Mouse (Mus musculus) midbrain, embryonic 14.5 days (tissue): ENCODE data around the gene E2f6. TPM values are rescaled to one million over a fixed set of nuclear protein-coding genes. Genes with fewer than 3 reads are reported as not detected.

Source experiments
- ATAC-seq: fragments of 200-750 bp; cut with Nextera tagmentation; 2 replicates; pipeline ENCODE4 v1.8.0; 2017; ENCODE audit warnings: moderate number of reproducible peaks, moderate library complexity; ENCODE audit not compliant: low FRiP score, low TSS enrichment
- DNase-seq: peaks from one replicate; pipeline ENCODE4 v3.0.0-alpha.2; 2015
- H3K27ac ChIP-seq: fragments of 300-500 bp; sonication (generic); replicated peaks from 2 replicates; pipeline ENCODE4 v1.5.1; 2014; ENCODE audit warnings: mild to moderate bottlenecking, low read depth, low read length, moderate library complexity
- H3K27me3 ChIP-seq: fragments of 300-500 bp; sonication (generic); 2 replicates; pipeline ENCODE4 v1.6.1; 2014; ENCODE audit warnings: low read length, control low read depth, mixed read lengths; ENCODE audit not compliant: control insufficient read depth, insufficient read depth
- H3K36me3 ChIP-seq: fragments of 300-500 bp; sonication (generic); 2 replicates; pipeline ENCODE4 v1.6.1; 2014; ENCODE audit warnings: low read length, control low read depth; ENCODE audit not compliant: control insufficient read depth, insufficient read depth
- H3K4me1 ChIP-seq: fragments of 300-500 bp; sonication (generic); 2 replicates; pipeline ENCODE4 v1.6.1; 2014; ENCODE audit warnings: mild to moderate bottlenecking, antibody characterized with exemption, low read length, control low read depth; ENCODE audit not compliant: control insufficient read depth, insufficient read depth
- H3K4me2 ChIP-seq: fragments of 300-500 bp; sonication (generic); 2 replicates; pipeline ENCODE4 v1.6.1; 2014; ENCODE audit warnings: mild to moderate bottlenecking, low read length, moderate library complexity
- H3K4me3 ChIP-seq: fragments of 300-500 bp; sonication (generic); replicated peaks from 2 replicates; pipeline ENCODE4 v1.5.1; 2014; ENCODE audit warnings: low read depth, low read length
- H3K9ac ChIP-seq: fragments of 300-500 bp; sonication (generic); replicated peaks from 2 replicates; pipeline ENCODE4 v1.6.1; 2014; ENCODE audit warnings: mild to moderate bottlenecking, low read length, moderate library complexity
- H3K9me3 ChIP-seq: fragments of 300-500 bp; sonication (generic); 2 replicates; pipeline ENCODE4 v1.6.1; 2016; ENCODE audit warnings: low read length, control low read depth, mixed read lengths; ENCODE audit not compliant: control insufficient read depth
- WGBS: fragments of 180-500 bp; shearing (Covaris S2); extraction: QIAGEN DNeasy Blood & Tissue Kit; methylation state at CpG from one replicate; pipeline ENCODE4 v1.1.7; 2014; 5-methylcytosine and 5-hydroxymethylcytosine counted together
- polyA plus RNA-seq: library from polyadenylated mRNA; unstranded; fragments of >200 nt; fragmentation: Nextera tagmentation; extraction: Ambion mirVana; gene quantifications from 2 replicates; pipeline ENCODE4 v1.2.1, GENCODE M21; 2014

The E2f6 gene
- polyA plus RNA-seq, 1 experiment from 2014 or later = 36.9 TPM

DNA sequence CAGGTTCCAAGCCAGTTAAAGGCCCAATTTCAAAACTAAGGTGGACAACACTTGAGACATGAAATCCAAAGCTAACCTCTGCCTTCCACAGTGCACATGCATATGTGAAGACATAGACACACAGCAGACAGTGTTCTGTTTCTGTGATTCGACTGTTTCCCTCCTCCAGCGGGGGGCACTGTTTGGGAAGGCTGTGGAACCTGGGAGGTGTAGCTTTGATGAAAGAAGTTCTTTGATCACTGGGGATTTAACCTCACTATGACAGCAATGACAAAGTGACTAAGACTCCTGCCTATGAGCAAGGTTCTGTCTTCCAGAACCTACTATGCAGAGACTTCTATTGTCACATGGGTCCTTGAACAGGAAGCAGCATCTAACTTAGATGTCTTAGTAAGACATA, 19.0 kb downstream of the E2f6 start:
- WGBS = 88% methylated on average over 2 of the region's 2 CpGs
- Histone ChIP-seq H3K4me1 (no peaks in the 10 kb centered on the region), H3K4me2 (no peak overlapping the region), H3K27me3 (no peaks in the 10 kb centered on the region), H3K27ac (no peak overlapping the region), H3K9ac (no peak overlapping the region), H3K36me3 (peaks cover 32% of the 10 kb centered on the region), H3K4me3 (no peak overlapping the region), H3K9me3 (no peaks in the 10 kb centered on the region)
- DNase-seq = no peak
- ATAC-seq = no peak

DNA sequence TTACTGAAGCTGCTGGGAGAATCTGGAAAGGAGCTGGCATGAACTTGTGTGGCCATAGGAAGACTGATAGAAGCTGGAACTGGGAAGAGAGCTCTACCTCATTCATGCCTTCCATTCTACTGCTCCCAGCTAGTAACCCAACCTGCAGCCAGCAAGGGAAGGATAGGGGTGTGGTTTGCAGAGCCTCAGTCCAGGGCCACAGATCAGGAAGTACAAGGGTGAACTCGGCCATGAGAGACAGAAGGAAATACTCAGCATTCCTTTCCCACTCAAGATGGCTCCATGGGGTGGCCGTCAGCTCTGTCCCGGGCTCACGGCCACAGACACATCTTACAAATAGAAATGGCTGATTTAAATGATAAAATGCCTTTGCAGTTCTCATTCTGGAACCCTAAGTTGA, 20.3 kb downstream of the E2f6 start:
- Histone ChIP-seq H3K4me3 (no peak overlapping the region), H3K27me3 (no peaks in the 10 kb centered on the region), H3K4me1 (no peaks in the 10 kb centered on the region), H3K9me3 (no peaks in the 10 kb centered on the region), H3K4me2 (no peak overlapping the region), H3K36me3 (peaks cover 20% of the 10 kb centered on the region), H3K9ac (no peak overlapping the region), H3K27ac (no peak overlapping the region)
- ATAC-seq (no peak), DNase-seq (no peak)
- WGBS = 79% methylated on average over 4 of the region's 4 CpGs

DNA sequence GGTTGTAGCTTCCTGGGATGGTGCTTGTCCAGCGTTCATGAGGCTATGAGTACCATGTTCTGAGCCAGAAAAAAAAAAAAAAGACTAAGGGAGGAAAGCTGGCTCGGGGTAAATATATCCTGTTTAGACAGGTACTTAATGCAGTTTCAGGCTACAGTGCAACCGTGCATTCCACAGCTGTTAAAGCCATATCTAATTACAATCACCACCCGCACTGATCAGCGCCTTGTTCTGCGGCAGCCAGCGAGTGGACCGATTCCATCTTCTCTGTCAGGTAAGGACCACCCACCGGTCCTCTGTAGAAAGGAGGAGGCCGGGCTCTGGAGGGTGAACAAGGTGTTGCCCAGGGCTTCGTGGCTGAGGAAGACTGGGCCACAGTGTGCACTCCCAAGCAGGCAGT, 23.9 kb downstream of the E2f6 start:
- H3K9me3 ChIP-seq = peaks cover 5% of the 10 kb centered on the region; the same call in 1 of the 2 replicates
- DNase-seq = no peak
- no peak for ATAC-seq
- no peaks in the 10 kb centered on the region for H3K27me3 ChIP-seq
- H3K4me2 ChIP-seq = no peak overlapping the region
- no peak overlapping the region for H3K27ac ChIP-seq
- H3K36me3 ChIP-seq = peaks cover under 1% of the 10 kb centered on the region; the same call in 1 of the 2 replicates
- H3K4me1 ChIP-seq = no peaks in the 10 kb centered on the region
- no peak overlapping the region for H3K9ac ChIP-seq
- WGBS = 82% methylated on average over 11 of the region's 11 CpGs
- no peak overlapping the region for H3K4me3 ChIP-seq

DNA sequence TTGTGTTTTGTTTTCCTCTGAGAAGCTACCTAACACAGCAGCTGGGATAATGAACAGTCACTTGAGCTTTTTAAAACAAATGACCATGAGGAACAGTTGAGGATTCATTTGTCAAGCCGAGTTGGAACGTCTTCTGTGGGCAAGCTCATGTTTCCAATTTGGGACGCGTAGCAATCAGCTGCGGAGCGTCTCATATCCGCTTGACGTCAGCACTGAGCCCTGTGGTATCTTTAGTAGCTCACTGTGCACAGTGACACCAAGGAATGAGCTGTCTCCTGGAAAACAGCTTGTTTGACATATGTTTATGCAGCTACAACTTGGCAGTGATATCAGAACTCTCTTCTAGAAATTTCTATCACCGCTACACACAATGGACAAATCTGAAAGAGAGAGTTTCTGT, 25.4 kb downstream of the E2f6 start:
- no peak overlapping the region for H3K27ac ChIP-seq
- H3K4me1 ChIP-seq = no peaks in the 10 kb centered on the region
- no peak for ATAC-seq
- no peak overlapping the region for H3K4me3 ChIP-seq
- no peak overlapping the region for H3K9ac ChIP-seq
- no peaks in the 10 kb centered on the region for H3K36me3 ChIP-seq
- 85% methylated on average over 9 of the region's 9 CpGs for WGBS
- DNase-seq = no peak
- no peak overlapping the region for H3K4me2 ChIP-seq
- H3K9me3 ChIP-seq = peaks cover 5% of the 10 kb centered on the region; the same call in 1 of the 2 replicates
- no peaks in the 10 kb centered on the region for H3K27me3 ChIP-seq

DNA sequence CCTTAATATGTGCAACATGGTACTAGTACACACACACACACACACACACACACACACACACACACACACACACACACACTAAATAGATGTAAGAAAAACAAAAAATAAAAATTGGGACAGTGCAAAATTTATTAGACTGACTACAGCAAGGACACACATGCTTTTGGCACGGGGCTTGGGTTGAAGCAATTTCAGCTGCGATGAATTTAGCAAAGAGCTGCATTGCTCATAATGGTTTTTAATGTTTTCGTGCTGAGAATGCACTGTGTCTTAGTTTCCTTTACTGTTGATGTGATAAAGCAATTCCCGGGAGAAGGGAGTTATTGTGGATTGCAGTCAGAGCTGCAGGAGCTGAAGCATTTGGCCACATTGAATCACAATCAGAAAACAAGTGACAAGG, 27.0 kb downstream of the E2f6 start:
- no peak for DNase-seq
- Histone ChIP-seq H3K9ac (no peak overlapping the region), H3K36me3 (no peaks in the 10 kb centered on the region), H3K27ac (no peak overlapping the region), H3K9me3 (peaks cover 5% of the 10 kb centered on the region; the same call in 1 of the 2 replicates), H3K27me3 (no peaks in the 10 kb centered on the region), H3K4me2 (no peak overlapping the region), H3K4me1 (no peaks in the 10 kb centered on the region), H3K4me3 (no peak overlapping the region)
- no peak for ATAC-seq
- 96% methylated on average over 4 of the region's 4 CpGs for WGBS

DNA sequence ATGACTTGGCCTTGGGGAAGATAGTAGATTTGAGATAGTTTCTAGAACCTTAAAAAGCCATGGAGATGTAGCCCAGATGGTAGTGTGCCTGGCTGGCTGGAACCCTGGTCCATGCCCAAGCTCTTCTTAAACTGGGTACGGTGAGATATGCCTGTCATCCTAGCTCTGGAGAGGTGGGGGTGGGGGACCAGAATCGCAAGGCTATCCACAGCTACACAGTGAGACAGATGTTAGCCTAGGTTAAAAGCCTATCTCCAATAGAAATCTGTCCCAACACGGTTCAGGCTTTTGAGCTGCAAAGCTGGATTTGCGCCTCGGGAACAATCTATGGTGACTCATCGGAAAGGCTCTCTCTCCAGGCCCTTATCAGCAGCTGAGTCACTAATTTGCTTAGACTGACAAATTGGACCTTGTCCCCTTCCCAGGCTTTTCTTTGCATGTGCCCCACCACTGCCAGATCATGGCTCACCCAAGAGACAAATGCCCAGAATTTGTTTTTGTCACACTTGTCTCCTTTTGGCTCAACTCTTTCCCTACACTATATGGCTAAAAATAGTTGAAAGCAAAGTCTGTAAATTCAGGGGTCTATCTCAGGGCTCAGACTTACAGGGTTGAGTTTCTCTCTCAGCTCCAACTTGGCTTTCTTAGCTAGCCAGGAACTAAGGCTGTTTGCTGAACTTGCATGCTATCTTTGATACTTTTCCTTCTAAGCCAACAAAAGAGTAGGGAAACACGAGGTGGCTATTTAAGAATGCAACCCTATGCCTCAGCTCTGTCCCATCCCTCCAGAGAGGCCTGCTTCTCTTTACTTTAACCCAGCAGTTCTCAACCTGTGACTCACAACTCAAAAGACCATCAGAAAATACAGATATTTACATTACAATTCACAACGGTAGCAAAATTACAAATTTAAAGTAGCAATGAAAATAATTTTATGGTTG, 30.3 kb downstream of the E2f6 start:
- 84% methylated on average over 8 of the region's 8 CpGs for WGBS
- peaks cover 5% of the 10 kb centered on the region; the same call in 1 of the 2 replicates for H3K9me3 ChIP-seq
- H3K36me3 ChIP-seq = no peaks in the 10 kb centered on the region
- H3K4me1 ChIP-seq = no peaks in the 10 kb centered on the region
- H3K9ac ChIP-seq = no peak overlapping the region
- ATAC-seq (no peak), DNase-seq (no peak)
- no peak overlapping the region for H3K27ac ChIP-seq
- no peak overlapping the region for H3K4me2 ChIP-seq
- no peak overlapping the region for H3K4me3 ChIP-seq
- no peaks in the 10 kb centered on the region for H3K27me3 ChIP-seq

DNA sequence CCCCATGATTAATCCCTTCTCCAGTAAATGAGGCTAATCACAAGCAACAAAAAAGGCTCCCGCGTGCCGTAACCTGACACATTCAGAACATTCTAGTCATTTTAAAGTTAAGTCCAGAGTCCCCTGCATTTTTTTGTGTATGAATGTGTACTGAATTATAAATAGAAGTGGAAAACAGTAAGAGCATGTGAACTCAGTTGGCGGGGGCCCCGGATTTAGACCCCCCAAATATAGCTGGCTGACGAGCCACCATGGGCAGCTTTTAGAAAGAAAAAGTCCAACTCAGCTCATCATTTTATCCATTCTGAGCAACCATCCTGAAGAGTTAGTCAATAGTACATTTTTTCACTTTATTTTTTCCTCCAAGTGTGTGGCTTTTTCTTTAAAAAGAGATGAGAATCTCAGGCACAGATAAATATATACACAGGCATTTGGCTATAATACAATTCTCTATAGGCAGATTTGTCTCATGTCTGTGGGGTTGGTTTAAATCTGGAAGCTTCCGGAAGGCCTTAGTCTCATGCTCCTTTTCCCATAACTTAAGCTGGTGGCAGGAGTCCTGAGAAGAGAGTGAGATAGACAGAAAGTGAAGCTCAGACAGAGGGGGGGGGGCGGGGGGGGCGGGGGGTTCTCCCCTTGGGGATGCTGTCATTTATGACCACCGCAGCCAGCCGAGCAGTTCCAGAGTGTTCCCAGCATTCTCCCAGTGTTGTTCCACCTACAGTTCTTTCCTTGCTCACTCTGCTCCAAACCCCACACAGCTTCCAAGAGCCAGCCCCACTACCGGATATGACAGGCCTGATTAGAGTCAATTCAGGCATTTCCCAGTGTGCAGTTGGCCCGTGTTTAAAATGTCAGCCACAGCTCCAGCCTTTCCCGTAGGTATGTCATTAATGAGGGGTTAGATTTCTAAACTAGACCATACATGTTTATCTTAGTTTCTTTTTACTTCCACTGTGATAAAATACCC, 34.1 kb downstream of the E2f6 start:
- Histone ChIP-seq H3K27ac (no peak overlapping the region), H3K9ac (no peak overlapping the region), H3K4me2 (no peak overlapping the region), H3K36me3 (no peaks in the 10 kb centered on the region), H3K4me3 (no peak overlapping the region), H3K9me3 (no peaks in the 10 kb centered on the region), H3K4me1 (no peaks in the 10 kb centered on the region), H3K27me3 (no peaks in the 10 kb centered on the region)
- peak; percentile 30 for DNase-seq
- 63% methylated on average over 14 of the region's 14 CpGs for WGBS
- ATAC-seq = no peak

DNA sequence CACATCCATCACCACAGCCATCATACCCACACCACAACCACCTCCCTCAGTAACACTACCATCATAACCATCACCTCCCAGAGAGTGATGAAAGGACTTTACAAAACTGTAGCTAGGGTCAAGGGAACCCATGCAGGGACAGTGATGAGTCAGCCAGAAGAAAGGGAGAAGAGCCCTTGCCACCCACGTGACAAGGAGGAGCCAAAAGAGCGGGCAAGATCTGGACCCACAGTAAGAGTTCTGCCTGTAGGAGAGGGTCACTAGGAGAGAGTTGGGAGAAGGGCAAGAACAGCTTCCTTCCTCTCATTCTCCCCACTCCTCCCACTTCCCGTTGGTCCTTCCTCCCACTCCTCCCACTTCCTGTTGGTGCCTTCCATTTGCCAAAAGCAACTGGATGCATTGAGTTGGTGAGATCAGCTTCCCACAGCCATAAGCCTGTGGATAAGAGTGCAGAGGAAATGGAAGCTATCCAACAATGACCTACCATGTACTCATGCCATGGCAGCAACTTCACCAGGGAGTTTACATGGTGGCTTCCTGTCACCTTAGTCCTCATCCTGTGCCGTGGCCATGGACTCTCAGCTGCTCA, 36.5 kb downstream of the E2f6 start:
- H3K9me3 ChIP-seq = no peaks in the 10 kb centered on the region
- H3K27me3 ChIP-seq = no peaks in the 10 kb centered on the region
- no peaks in the 10 kb centered on the region for H3K4me1 ChIP-seq
- 98% methylated on average over 4 of the region's 4 CpGs for WGBS
- H3K9ac ChIP-seq = no peak overlapping the region
- no peak overlapping the region for H3K4me2 ChIP-seq
- no peak for ATAC-seq
- no peak overlapping the region for H3K4me3 ChIP-seq
- no peaks in the 10 kb centered on the region for H3K36me3 ChIP-seq
- DNase-seq = no peak
- H3K27ac ChIP-seq = no peak overlapping the region
